Mouse (Mus musculus): ENCODE data around the gene Adcy9. TPM values are rescaled to one million over a fixed set of nuclear protein-coding genes. Genes with fewer than 3 reads are reported as not detected.

The Adcy9 gene
- 3.3 and 3.5 TPM in 2 replicates for polyA plus RNA-seq (2012; rRNA removed)

DNA sequence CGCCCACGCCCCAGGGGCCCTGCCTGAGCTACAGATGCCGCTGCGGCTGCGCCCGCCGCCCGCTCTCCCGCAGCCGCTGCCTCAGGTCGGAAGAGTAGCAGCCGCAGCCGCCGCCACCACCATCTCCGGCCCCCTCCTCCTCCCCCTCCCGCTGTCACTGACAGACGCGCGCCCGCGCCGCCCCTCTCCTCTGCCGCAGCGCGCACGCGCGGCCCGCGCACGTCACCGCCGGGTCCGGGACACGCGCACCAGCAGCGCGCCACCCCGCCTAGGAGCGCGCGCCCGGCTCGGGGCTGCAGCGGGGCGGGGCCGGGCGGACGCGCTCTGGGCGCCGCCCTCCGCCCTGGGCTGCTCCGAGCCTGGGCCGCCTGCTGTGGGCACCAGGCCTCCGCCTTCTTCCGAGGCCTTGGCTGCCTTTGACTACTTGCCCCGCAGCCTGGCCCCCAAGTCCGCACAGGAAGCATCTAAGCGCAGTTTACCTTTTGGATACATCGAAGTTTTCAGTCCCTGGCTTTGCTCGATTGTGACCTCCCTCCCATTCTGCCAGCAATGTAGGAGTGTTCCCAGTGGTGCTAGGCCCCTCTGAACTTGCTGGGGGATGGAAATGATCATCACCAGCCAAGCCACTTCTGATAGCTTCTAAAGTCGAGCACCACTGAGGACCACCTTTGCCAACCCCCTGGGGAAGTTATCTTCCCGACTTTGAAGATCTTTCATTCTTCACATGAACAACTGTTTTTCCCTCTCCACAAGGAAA lies at the start of gene Adcy9:
Gene Adcy9, minus strand, starts transcription at position 201 of the 757 bp plus-strand sequence.
- TF ChIP-seq POLR2A (IDR thresholded peaks at IDR 0.05; ENCODE audit: low read depth, low read length) (no peak), CTCF (IDR thresholded peaks at IDR 0.05; ENCODE audit: extremely low read depth, insufficient read depth, insufficient read length, insufficient replicate concordance) (no peak)
- 3% methylated on average over 37 of the region's 64 CpGs for WGBS
- peak within 1 kb of the TSS; percentile 66 for H3K4me3 ChIP-seq (ENCODE audit: extremely low read depth, insufficient read depth, insufficient read length)
- H3K27ac ChIP-seq (ENCODE audit: insufficient read depth, low read length): peak within 1 kb of the TSS; percentile 23; the same call in 1 of the 2 replicates
- DNase-seq (ENCODE audit: low read depth in 1 of 2, low spot score in 2 of 2): peak; percentile 46 to 80
- H3K4me1 ChIP-seq (ENCODE audit: control insufficient read depth, insufficient read depth, insufficient read length): peaks cover 6% of the 10 kb centered on the region; the same call in 1 of the 2 replicates
- H3K36me3 ChIP-seq (ENCODE audit: control insufficient read depth, insufficient read depth, low read length): no peaks in the 10 kb centered on the region
- H3K27me3 ChIP-seq (ENCODE audit: control insufficient read depth, insufficient read depth, low read length): peaks cover 5% of the 10 kb centered on the region; the same call in 1 of the 2 replicates

- no peak overlapping the region for H3K27ac ChIP-seq (ENCODE audit: insufficient read depth, low read length)
These were observed 49.5 kb upstream of the Adcy9 start for GRCm38 (mm10) chr16:4469599-4470352.

DNA sequence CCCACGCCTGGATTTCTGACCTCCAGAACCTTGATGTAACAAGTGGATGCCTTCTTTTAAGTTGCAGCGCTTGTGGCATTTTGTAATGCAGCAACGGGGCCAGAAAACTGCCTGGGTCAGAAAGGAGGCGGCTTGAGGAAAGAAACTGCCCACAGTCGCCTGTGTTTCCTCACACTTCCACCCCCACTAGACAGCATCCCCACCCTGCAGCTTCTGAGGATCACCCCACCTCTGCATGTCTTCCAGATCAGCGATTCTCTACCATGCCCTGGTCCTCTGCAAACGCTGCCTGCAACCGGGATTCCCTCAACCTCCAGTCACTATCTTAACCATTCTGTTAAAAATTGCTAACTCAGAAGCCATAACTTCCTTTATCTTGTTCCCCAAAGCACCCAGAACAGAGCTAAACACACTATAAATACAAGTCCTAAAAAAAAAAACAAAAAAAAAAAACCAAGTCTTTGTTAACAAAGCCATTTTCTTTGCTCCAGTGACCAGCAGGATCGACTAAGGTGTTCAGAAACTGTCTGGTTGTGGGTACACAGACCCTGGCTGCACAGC lies 44.3 kb upstream of the Adcy9 start:
- no peak overlapping the region for H3K4me3 ChIP-seq (ENCODE audit: extremely low read depth, insufficient read depth, insufficient read length)
- no peaks in the 10 kb centered on the region for H3K36me3 ChIP-seq (ENCODE audit: control insufficient read depth, insufficient read depth, low read length)
- no peaks in the 10 kb centered on the region for H3K27me3 ChIP-seq (ENCODE audit: control insufficient read depth, insufficient read depth, low read length)
- DNase-seq (ENCODE audit: low read depth in 1 of 2, low spot score in 2 of 2): no peak
- H3K4me1 ChIP-seq (ENCODE audit: control insufficient read depth, insufficient read depth, insufficient read length): peaks cover 7% of the 10 kb centered on the region
- TF ChIP-seq CTCF (IDR thresholded peaks at IDR 0.05; ENCODE audit: extremely low read depth, insufficient read depth, insufficient read length, insufficient replicate concordance): no peak
- no peak for TF ChIP-seq POLR2A (IDR thresholded peaks at IDR 0.05; ENCODE audit: low read depth, low read length)
- no peak overlapping the region for H3K27ac ChIP-seq (ENCODE audit: insufficient read depth, low read length)
- WGBS: 42% methylated on average over 9 of the region's 9 CpGs

More at GRCm38 (mm10) chr16:4469599-4470352, 49.5 kb upstream of the Adcy9 start:
- DNase-seq (ENCODE audit: low read depth in 1 of 2, low spot score in 2 of 2): no peak
- H3K4me3 ChIP-seq (ENCODE audit: extremely low read depth, insufficient read depth, insufficient read length): no peak overlapping the region
- 31% methylated on average over 10 of the region's 10 CpGs for WGBS
- peaks cover 2% of the 10 kb centered on the region for H3K4me1 ChIP-seq (ENCODE audit: control insufficient read depth, insufficient read depth, insufficient read length)
- TF ChIP-seq POLR2A (IDR thresholded peaks at IDR 0.05; ENCODE audit: low read depth, low read length): no peak
- peak; percentile 10; the same call in 1 of the 2 replicates for TF ChIP-seq CTCF (IDR thresholded peaks at IDR 0.05; ENCODE audit: extremely low read depth, insufficient read depth, insufficient read length, insufficient replicate concordance)
- H3K36me3 ChIP-seq (ENCODE audit: control insufficient read depth, insufficient read depth, low read length): no peaks in the 10 kb centered on the region
- no peaks in the 10 kb centered on the region for H3K27me3 ChIP-seq (ENCODE audit: control insufficient read depth, insufficient read depth, low read length)

DNA sequence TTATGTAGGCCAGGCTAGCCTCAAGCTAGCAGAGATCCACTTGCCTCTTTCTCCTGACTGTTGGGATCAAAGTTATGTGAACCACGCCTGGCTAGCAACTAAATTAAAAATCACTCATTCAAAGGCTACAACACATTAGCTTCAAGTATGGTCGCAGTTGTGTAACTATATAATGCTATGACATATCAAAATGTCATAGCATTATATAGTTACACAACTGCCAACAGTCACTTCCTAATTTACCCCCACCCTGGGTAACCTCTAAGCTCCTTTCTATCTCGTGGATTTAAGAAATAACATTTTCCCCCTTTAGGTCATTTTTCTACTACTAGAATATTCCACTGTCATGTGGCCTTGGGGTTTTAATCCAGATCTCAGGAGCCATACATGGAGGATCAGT lies 37.6 kb upstream of the Adcy9 start:
- WGBS: 76% methylated on average over 3 of the region's 3 CpGs
- DNase-seq (ENCODE audit: low read depth in 1 of 2, low spot score in 2 of 2): no peak
- TF ChIP-seq POLR2A (IDR thresholded peaks at IDR 0.05; ENCODE audit: low read depth, low read length): no peak
- TF ChIP-seq CTCF (IDR thresholded peaks at IDR 0.05; ENCODE audit: extremely low read depth, insufficient read depth, insufficient read length, insufficient replicate concordance): no peak

DNA sequence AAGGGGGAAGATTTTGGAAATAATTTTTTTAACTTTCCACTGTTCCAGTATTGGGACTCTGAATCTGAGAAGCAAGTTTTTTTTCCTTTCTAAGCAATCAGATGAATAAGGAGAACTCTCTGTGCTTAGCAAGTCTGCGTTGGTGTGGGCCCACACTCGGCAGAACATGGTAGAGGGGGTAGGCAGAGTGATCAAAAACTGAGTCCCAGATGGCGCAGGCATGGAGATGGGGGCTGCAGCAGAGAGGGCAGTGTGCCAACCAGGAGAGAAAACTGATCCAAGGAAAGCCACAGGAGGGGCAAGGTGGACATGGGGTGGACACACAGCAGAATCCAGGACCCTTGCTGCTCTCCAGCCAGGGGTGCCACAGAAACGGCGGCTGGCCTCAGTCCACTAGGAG lies 36.1 kb upstream of the Adcy9 start:
- H3K27ac ChIP-seq (ENCODE audit: insufficient read depth, low read length): no peak overlapping the region
- WGBS: 90% methylated on average over 5 of the region's 5 CpGs
- no peak for DNase-seq (ENCODE audit: low read depth in 1 of 2, low spot score in 2 of 2)

More for the DNA sequence above, 37.6 kb upstream of the Adcy9 start:
- no peaks in the 10 kb centered on the region for H3K27me3 ChIP-seq (ENCODE audit: control insufficient read depth, insufficient read depth, low read length)
- no peaks in the 10 kb centered on the region for H3K4me1 ChIP-seq (ENCODE audit: control insufficient read depth, insufficient read depth, insufficient read length)
- H3K27ac ChIP-seq (ENCODE audit: insufficient read depth, low read length): no peak overlapping the region
- no peak overlapping the region for H3K4me3 ChIP-seq (ENCODE audit: extremely low read depth, insufficient read depth, insufficient read length)
- H3K36me3 ChIP-seq (ENCODE audit: control insufficient read depth, insufficient read depth, low read length): no peaks in the 10 kb centered on the region

DNA sequence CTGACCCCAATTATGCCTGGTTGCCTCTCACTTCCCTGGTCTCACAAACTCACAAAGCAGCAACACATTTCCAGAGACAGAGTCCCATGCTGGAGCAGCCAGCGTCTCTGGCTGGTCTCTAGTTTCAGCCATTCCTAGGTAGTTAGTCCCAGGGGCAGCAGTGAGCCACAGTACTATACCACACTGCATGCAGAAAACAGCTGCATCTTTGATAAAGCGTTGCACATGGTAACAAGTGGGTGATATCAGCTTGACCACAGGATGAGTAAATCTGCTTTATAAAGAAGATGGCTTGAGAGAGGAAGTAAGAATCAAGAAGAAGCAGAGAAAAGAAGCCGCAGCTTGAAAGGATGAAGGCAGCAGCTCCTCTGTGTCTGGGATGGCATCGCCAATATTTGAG lies 35.4 kb upstream of the Adcy9 start:
- WGBS: 66% methylated on average over 4 of the region's 4 CpGs
- H3K27ac ChIP-seq (ENCODE audit: insufficient read depth, low read length): no peak overlapping the region
- TF ChIP-seq POLR2A (IDR thresholded peaks at IDR 0.05; ENCODE audit: low read depth, low read length) (no peak), CTCF (IDR thresholded peaks at IDR 0.05; ENCODE audit: extremely low read depth, insufficient read depth, insufficient read length, insufficient replicate concordance) (no peak)
- no peak for DNase-seq (ENCODE audit: low read depth in 1 of 2, low spot score in 2 of 2)
- no peaks in the 10 kb centered on the region for H3K27me3 ChIP-seq (ENCODE audit: control insufficient read depth, insufficient read depth, low read length)
- no peak overlapping the region for H3K4me3 ChIP-seq (ENCODE audit: extremely low read depth, insufficient read depth, insufficient read length)
- H3K4me1 ChIP-seq (ENCODE audit: control insufficient read depth, insufficient read depth, insufficient read length): no peaks in the 10 kb centered on the region
- no peaks in the 10 kb centered on the region for H3K36me3 ChIP-seq (ENCODE audit: control insufficient read depth, insufficient read depth, low read length)

More for the DNA sequence above, 36.1 kb upstream of the Adcy9 start:
- H3K36me3 ChIP-seq (ENCODE audit: control insufficient read depth, insufficient read depth, low read length): no peaks in the 10 kb centered on the region
- TF ChIP-seq CTCF (IDR thresholded peaks at IDR 0.05; ENCODE audit: extremely low read depth, insufficient read depth, insufficient read length, insufficient replicate concordance) (no peak), POLR2A (IDR thresholded peaks at IDR 0.05; ENCODE audit: low read depth, low read length) (no peak)
- H3K4me3 ChIP-seq (ENCODE audit: extremely low read depth, insufficient read depth, insufficient read length): no peak overlapping the region
- H3K4me1 ChIP-seq (ENCODE audit: control insufficient read depth, insufficient read depth, insufficient read length): no peaks in the 10 kb centered on the region
- H3K27me3 ChIP-seq (ENCODE audit: control insufficient read depth, insufficient read depth, low read length): no peaks in the 10 kb centered on the region
